Mouse (Mus musculus) liver, postnatal 0 days (tissue): ENCODE data around the gene Pabpc1l.

Source experiments
- CTCF ChIP-seq: sonication (generic); IDR thresholded peaks from 2 replicates; pipeline ENCODE4 v1.5.1; 2016; ENCODE audit warnings: antibody characterized with exemption, low read depth
- EP300 ChIP-seq: IDR thresholded peaks from 2 replicates; pipeline ENCODE4 v1.6.1; 2016; ENCODE audit warnings: antibody characterized with exemption, low read depth, mild to moderate bottlenecking

GRCm38 (mm10) chr2:164041523-164041922 lies 16.3 kb downstream of the Pabpc1l start:
- no peak for TF ChIP-seq CTCF
- TF ChIP-seq EP300, result no peak
